Mouse (Mus musculus) embryonic facial prominence, embryonic 15.5 days (tissue): ENCODE data around the gene Fyb2. TPM values are rescaled to one million over a fixed set of nuclear protein-coding genes. Genes with fewer than 3 reads are reported as not detected.
A peak's percentile ranks its signal among the peaks of the same experiment; 100 is the strongest.

Experiments used
- ATAC-seq: fragments of 200-750 bp; cut with Nextera tagmentation; 2 replicates; pipeline ENCODE4 v1.8.0; 2017; ENCODE audit warnings: low read depth, moderate TSS enrichment; ENCODE audit not compliant: insufficient number of reproducible peaks, low FRiP score, low TSS enrichment
- H3K27ac ChIP-seq: fragments of 300-500 bp; sonication (generic); replicated peaks from 2 replicates; pipeline ENCODE4 v1.5.1; 2015; ENCODE audit warnings: mild to moderate bottlenecking, inconsistent platforms
- H3K27me3 ChIP-seq: fragments of 300-500 bp; sonication (generic); 2 replicates; pipeline ENCODE4 v1.6.1; 2015; ENCODE audit warnings: inconsistent platforms
- H3K36me3 ChIP-seq: fragments of 300-500 bp; sonication (generic); 2 replicates; pipeline ENCODE4 v1.6.1; 2015; ENCODE audit warnings: mild to moderate bottlenecking, inconsistent platforms
- H3K4me1 ChIP-seq: fragments of 300-500 bp; sonication (generic); 2 replicates; pipeline ENCODE4 v1.6.1; 2015; ENCODE audit warnings: inconsistent platforms
- H3K4me2 ChIP-seq: fragments of 300-500 bp; sonication (generic); replicated peaks from 2 replicates; pipeline ENCODE4 v1.6.1; 2015; ENCODE audit warnings: mild to moderate bottlenecking, inconsistent platforms
- H3K4me3 ChIP-seq: fragments of 300-500 bp; sonication (generic); replicated peaks from 2 replicates; pipeline ENCODE4 v1.5.1; 2015; ENCODE audit warnings: mild to moderate bottlenecking, inconsistent platforms
- H3K9ac ChIP-seq: fragments of 300-500 bp; sonication (generic); 2 replicates; pipeline ENCODE4 v1.6.1; 2015; ENCODE audit warnings: inconsistent platforms
- H3K9me3 ChIP-seq: fragments of 300-500 bp; sonication (generic); replicated peaks from 2 replicates; pipeline ENCODE4 v1.6.1; 2016; ENCODE audit warnings: inconsistent platforms
- WGBS: fragments of 180-500 bp; shearing (Covaris S2); methylation state at CpG from one replicate; pipeline ENCODE4 v1.1.7; 2015; 5-methylcytosine and 5-hydroxymethylcytosine counted together
- polyA plus RNA-seq: library from polyadenylated mRNA; unstranded; fragments of >200 nt; fragmentation: Nextera tagmentation; extraction: Ambion mirVana; gene quantifications from 2 replicates; pipeline ENCODE4 v1.2.1, GENCODE M21; 2015

Fyb2 gene
- polyA plus RNA-seq, 1 experiment from 2014 or later: 0.67 TPM

DNA sequence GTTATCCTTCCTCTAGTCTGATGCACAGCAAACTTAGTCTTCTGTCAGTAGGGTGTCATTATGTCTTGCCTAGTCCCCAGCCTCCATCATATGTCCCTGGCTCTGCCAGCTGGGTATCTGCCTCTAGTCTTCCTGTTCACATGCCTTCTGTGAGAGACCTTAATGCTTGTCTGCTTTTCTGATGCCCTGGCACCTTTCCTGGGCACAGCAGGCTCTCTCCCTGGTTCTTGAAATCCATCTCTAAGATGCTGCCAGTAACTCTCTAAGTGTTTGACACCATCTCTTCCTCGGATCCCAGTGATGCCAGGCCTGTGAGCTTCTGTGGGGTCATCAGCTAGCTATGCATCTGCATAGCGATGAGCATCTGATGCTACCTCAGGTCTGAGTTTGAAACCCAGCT is 10.4 kb upstream of the Fyb2 start:
- WGBS: 84% methylated on average over 2 of the region's 2 CpGs
- Histone ChIP-seq H3K27me3 (no peaks in the 10 kb centered on the region), H3K9ac (no peak overlapping the region), H3K4me1 (no peaks in the 10 kb centered on the region), H3K4me2 (no peak overlapping the region), H3K4me3 (no peak overlapping the region), H3K36me3 (no peaks in the 10 kb centered on the region), H3K27ac (no peak overlapping the region), H3K9me3 (no peaks in the 10 kb centered on the region)
- ATAC-seq: no peak

GRCm38 (mm10) chr4:104905049-104905448 is 8.2 kb upstream of the Fyb2 start:
- no peaks in the 10 kb centered on the region for H3K9me3 ChIP-seq
- H3K27ac ChIP-seq: no peak overlapping the region
- no peak for ATAC-seq
- no peaks in the 10 kb centered on the region for H3K4me1 ChIP-seq
- no peak overlapping the region for H3K4me3 ChIP-seq
- no peak overlapping the region for H3K9ac ChIP-seq
- WGBS: 78% methylated on average over 6 of the region's 6 CpGs
- no peaks in the 10 kb centered on the region for H3K36me3 ChIP-seq
- no peaks in the 10 kb centered on the region for H3K27me3 ChIP-seq
- H3K4me2 ChIP-seq: no peak overlapping the region

GRCm38 (mm10) chr4:104911685-104912084 is 1.6 kb upstream of the Fyb2 start:
- H3K4me1 ChIP-seq: peaks cover 6% of the 10 kb centered on the region; the same call in 1 of the 2 replicates
- H3K4me3 ChIP-seq: no peak overlapping the region
- H3K27me3 ChIP-seq: peaks cover 10% of the 10 kb centered on the region
- H3K4me2 ChIP-seq: no peak overlapping the region
- 28% methylated on average over 7 of the region's 7 CpGs for WGBS
- H3K36me3 ChIP-seq: no peaks in the 10 kb centered on the region
- H3K9ac ChIP-seq: no peak overlapping the region
- no peaks in the 10 kb centered on the region for H3K9me3 ChIP-seq
- H3K27ac ChIP-seq: no peak overlapping the region
- peak; percentile 11; the same call in 1 of the 2 replicates for ATAC-seq

GRCm38 (mm10) chr4:104914711-104915247 is 1.5 kb downstream of the Fyb2 start:
- Histone ChIP-seq H3K9me3 (no peaks in the 10 kb centered on the region), H3K4me3 (no peak overlapping the region), H3K27ac (no peak overlapping the region), H3K27me3 (peaks cover 10% of the 10 kb centered on the region), H3K9ac (no peak overlapping the region), H3K36me3 (no peaks in the 10 kb centered on the region), H3K4me2 (no peak overlapping the region), H3K4me1 (peaks cover 6% of the 10 kb centered on the region; the same call in 1 of the 2 replicates)
- WGBS: 59% methylated on average over 6 of the region's 6 CpGs
- no peak for ATAC-seq

DNA sequence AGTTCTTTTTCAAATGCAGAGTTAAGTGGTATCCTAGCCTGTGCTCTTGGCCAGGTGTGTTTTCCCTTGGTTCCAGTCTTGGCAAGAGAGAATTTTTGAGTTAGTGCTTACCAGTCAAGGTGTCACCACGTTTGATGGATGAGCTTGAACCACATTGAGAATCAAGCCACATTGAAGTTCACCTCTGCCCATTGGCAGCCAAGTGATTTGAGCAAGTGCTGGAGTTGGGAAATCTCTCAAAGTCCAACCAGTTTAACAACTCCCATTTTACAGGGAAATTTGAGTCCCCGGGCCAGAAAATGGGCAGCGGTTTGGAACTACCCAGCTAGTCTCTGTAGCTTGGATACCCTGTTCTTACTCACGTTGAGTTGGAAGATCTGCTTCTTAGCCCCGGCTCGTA is 4.8 kb downstream of the Fyb2 start:
- H3K27ac ChIP-seq: no peak overlapping the region
- H3K9ac ChIP-seq: no peak overlapping the region
- H3K4me3 ChIP-seq: no peak overlapping the region
- no peak for ATAC-seq
- H3K27me3 ChIP-seq: peaks cover 10% of the 10 kb centered on the region
- no peaks in the 10 kb centered on the region for H3K36me3 ChIP-seq
- WGBS: 78% methylated on average over 6 of the region's 6 CpGs
- peaks cover 6% of the 10 kb centered on the region; the same call in 1 of the 2 replicates for H3K4me1 ChIP-seq
- H3K9me3 ChIP-seq: no peaks in the 10 kb centered on the region
- no peak overlapping the region for H3K4me2 ChIP-seq

DNA sequence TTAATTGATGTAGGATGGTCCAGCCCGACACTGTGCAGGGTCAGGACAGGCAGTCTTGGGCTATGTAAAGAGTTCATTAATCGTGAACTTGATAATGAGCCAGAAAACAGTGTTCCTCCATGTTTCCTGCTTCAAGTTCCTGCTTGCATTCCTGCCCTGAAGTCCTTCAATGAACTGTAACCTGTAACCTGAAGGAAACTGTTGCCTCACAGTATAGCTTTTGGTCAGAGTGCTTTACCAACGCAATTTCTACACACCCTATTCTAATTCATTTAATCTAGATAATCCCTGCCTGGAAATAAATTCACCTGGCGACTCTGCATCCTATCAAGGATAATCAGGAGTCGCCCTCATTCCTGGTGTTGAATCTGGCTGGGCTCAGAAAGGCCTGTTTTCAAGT is 12.1 kb downstream of the Fyb2 start:
- no peaks in the 10 kb centered on the region for H3K9me3 ChIP-seq
- H3K4me2 ChIP-seq: no peak overlapping the region
- H3K4me3 ChIP-seq: no peak overlapping the region
- H3K9ac ChIP-seq: no peak overlapping the region
- no peak for ATAC-seq
- H3K27ac ChIP-seq: no peak overlapping the region
- H3K27me3 ChIP-seq: no peaks in the 10 kb centered on the region
- H3K36me3 ChIP-seq: no peaks in the 10 kb centered on the region
- no peaks in the 10 kb centered on the region for H3K4me1 ChIP-seq
- WGBS: 84% methylated on average over 5 of the region's 5 CpGs

DNA sequence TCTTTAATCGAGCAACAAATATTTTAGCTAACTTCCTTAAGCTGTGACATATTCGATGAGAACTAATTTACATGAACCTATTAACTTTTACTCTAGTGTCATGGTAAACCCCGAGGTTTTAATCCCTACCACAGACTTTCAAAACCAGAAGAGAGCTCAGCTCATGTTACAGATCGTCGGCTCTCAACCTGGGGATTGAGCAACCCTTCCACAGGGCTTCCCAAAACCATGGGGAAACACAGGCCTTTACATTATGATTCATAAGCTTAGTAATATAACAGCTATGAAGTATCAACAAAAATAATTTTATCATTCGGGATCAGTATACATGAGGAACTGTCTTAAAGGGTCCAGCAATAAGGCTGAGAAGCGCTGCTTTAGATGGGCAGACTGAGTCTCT is 15.9 kb downstream of the Fyb2 start:
- ATAC-seq: no peak
- Histone ChIP-seq H3K4me2 (no peak overlapping the region), H3K4me3 (no peak overlapping the region), H3K9ac (no peak overlapping the region), H3K9me3 (no peaks in the 10 kb centered on the region), H3K36me3 (no peaks in the 10 kb centered on the region), H3K27me3 (no peaks in the 10 kb centered on the region), H3K27ac (no peak overlapping the region), H3K4me1 (no peaks in the 10 kb centered on the region)
- 68% methylated on average over 7 of the region's 7 CpGs for WGBS

DNA sequence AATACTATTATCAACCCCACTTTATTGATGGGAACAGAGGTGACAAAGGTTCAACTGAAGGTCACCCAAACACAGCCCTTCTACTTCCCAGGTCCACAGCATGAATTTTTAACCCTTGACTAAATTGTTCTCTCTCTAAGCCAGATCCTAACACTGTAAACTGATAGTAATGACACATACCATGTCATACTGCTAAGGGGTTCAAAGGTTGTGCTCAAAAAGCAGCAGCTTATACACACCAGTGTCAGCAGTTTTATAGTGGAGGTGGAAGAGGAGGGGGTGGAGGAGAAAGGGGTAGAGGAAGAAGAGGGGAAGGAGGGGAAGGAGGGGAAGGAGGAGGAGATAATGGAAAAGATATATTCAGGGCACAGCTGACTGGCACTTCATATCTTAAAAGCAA is 20.4 kb downstream of the Fyb2 start:
- no peak overlapping the region for H3K4me2 ChIP-seq
- no peak overlapping the region for H3K4me3 ChIP-seq
- H3K27me3 ChIP-seq: no peaks in the 10 kb centered on the region
- no peak overlapping the region for H3K9ac ChIP-seq
- no peaks in the 10 kb centered on the region for H3K9me3 ChIP-seq
- no peak overlapping the region for H3K27ac ChIP-seq
- no peak for ATAC-seq
- H3K36me3 ChIP-seq: no peaks in the 10 kb centered on the region
- peaks cover 6% of the 10 kb centered on the region for H3K4me1 ChIP-seq

- Histone ChIP-seq H3K9ac (no peak overlapping the region), H3K4me2 (no peak overlapping the region), H3K36me3 (no peaks in the 10 kb centered on the region), H3K27me3 (no peaks in the 10 kb centered on the region), H3K4me3 (no peak overlapping the region), H3K4me1 (peaks cover 6% of the 10 kb centered on the region), H3K9me3 (no peaks in the 10 kb centered on the region), H3K27ac (no peak overlapping the region)
- WGBS: 70% methylated on average over 3 of the region's 3 CpGs
- no peak for ATAC-seq
Observed at GRCm38 (mm10) chr4:104934997-104935396, 21.7 kb downstream of the Fyb2 start.

GRCm38 (mm10) chr4:104935436-104935835 is 22.2 kb downstream of the Fyb2 start:
- Histone ChIP-seq H3K27me3 (no peaks in the 10 kb centered on the region), H3K36me3 (no peaks in the 10 kb centered on the region), H3K4me2 (no peak overlapping the region), H3K9ac (no peak overlapping the region), H3K27ac (no peak overlapping the region), H3K4me1 (peaks cover 6% of the 10 kb centered on the region), H3K4me3 (no peak overlapping the region), H3K9me3 (no peaks in the 10 kb centered on the region)
- no peak for ATAC-seq
- 55% methylated on average over 3 of the region's 3 CpGs for WGBS

DNA sequence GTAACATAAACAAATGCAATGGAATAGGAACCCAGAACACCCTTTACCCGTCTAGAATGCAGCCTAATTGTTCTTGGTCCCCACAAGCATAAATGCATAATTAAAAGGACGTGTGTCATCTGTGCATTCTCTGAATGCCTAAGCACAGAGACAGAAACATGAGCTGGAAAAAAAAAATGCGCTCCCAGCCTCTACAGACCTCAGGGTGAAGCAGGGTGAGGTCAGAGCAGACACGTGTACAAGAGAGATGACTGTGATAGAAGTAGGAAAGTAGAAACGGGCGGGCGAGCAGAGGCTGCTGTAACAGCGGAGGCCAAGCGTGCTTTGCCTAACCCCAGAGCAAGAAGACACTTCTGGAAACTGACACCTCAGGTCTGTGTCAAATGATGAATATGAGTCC is 22.8 kb downstream of the Fyb2 start:
- Histone ChIP-seq H3K36me3 (no peaks in the 10 kb centered on the region), H3K27me3 (no peaks in the 10 kb centered on the region), H3K4me1 (peaks cover 6% of the 10 kb centered on the region), H3K9me3 (no peaks in the 10 kb centered on the region), H3K9ac (no peak overlapping the region), H3K27ac (no peak overlapping the region), H3K4me3 (no peak overlapping the region), H3K4me2 (no peak overlapping the region)
- WGBS: 27% methylated on average over 9 of the region's 9 CpGs
- no peak for ATAC-seq

DNA sequence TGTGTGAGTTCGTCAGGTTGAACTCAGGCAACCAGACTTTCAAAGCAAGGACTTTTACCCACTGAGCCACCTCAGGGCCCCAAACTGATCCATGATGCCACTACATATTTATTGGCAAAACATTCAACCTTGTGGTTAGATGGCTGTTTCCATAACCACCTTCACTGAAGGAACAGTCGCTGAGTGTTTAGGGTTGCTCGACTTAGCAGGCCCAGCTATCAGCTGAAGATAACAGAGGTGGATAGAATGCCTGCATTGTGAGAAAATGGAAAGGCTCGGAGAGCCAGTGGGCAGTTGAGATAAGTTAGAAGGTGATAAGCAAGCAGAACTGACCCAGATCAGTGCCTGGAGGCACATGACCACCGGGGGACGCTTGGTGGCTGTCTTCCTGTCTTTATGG is 26.3 kb downstream of the Fyb2 start:
- Histone ChIP-seq H3K36me3 (no peaks in the 10 kb centered on the region), H3K27me3 (no peaks in the 10 kb centered on the region), H3K4me2 (no peak overlapping the region), H3K9me3 (no peaks in the 10 kb centered on the region), H3K4me3 (no peak overlapping the region), H3K27ac (no peak overlapping the region), H3K9ac (no peak overlapping the region), H3K4me1 (peaks cover 6% of the 10 kb centered on the region)
- ATAC-seq: no peak
- WGBS: 89% methylated on average over 6 of the region's 6 CpGs
